Mouse (Mus musculus): ENCODE data around the gene D430041D05Rik.
A peak's percentile ranks its signal among the peaks of the same experiment; 100 is the strongest.
"Not testable (repeated sequence)": the region's sequence is repeated elsewhere in the genome, so short reads cannot be mapped to it uniquely, and the experiment has no call there.

D430041D05Rik gene

DNA sequence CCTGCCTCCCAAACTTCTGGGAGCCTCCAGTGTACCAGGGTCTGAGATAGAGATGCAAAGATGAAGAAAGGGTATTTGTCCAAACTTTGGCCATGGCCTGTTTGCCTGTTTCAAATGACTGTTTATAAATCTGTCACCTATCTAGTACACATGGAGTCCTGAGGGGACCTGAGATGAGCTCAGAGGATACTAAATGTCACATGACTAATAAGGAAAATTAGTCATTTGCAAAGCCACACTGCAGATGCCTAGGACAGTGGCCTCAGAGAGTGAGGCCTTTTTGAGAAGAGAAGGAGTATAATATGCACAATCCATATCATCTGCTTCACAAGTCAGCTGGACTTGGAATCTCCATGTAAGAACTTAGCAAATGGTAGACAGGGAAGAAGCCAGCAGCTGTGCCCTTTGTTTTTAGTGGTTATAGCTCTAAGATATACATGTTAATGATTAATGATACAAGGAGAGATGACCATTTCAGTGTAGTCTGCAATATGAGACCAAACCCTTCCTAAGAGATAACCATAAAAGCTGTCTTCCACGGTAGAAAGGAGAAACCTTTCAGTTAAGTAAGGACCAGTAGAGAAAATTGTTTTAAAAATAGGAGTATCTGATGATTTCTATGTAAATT is 299.5 kb downstream of the D430041D05Rik start:
- not testable (repeated sequence) for DNase-seq

DNA sequence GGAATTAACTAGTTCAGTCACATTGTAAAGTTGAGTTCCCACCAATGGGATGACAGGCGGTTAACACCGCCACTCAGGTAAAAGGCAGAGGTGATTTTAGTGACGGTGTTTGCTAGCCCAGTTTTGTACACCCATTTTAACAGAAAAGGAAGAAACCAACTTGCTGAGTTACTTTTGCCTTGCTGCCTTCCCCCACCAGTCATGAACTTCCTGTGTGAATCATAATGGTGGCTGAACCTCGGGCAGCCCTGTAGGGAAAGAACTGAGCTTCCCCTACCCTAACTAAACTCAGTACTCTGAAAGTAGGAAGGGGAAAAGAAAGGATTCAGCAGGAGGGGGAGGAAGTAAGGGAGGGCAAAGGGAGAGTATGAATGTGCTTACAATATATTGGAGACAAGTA is 300.8 kb downstream of the D430041D05Rik start:
- no peak for DNase-seq

DNA sequence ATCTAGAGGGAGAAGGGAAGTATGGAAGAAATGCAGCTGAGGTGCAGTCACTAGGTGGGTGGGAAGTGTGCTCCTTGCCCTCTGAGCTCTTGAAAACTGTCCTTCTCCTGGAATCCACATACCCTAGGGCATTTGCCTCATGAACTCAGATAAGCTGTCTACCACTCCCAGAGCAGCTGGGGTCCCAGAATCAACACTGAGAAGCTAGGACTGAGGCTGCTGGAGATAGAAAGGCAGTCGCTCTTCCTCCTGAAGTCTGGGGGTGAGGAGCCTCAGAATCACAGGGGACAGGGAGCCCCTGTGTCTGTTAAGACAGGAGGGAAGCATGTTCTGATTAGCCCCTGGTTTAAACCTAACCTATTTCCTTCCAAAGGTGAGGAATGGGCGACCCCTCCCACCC is 301.3 kb downstream of the D430041D05Rik start:
- no peak for DNase-seq

DNA sequence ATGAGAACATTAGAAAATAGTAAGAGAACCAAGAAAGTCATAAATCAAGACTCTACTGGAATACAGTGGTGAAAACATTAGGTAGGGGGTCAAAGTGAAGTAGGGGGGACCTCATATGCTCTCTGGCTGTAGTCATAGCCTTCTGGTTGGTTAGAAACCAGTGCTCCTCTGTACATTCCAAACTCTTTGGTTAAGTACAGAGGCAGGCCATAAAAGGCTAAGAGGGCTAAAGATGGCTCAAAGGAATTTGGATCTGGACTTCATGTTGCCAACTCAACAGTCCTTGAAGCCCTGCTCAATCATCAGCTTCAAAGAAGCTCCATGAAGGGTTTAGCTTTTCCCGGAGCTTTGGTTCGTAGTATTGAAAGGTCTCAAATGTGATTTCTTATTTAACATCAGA is 301.8 kb downstream of the D430041D05Rik start:
- not testable (repeated sequence) for DNase-seq

DNA sequence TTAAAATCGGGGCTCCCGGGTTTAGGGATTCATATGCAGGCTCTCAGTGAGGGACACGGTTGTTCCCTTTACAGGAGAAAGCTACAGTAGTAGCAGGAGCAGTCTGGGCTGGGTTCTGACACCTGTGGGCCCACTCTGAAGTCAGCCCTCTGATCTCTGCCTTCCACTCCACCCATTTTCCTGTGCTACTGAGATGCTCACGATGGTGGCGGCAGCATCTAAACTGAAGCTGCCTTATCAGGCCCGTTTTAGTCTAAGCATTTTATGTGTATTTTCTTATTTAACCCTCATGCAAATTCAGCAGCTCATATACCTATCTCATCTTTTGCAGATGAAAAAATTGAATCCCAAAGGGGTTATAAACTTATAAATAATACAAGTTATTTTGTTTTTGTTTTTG is 306.0 kb downstream of the D430041D05Rik start:
- no peak for DNase-seq

DNA sequence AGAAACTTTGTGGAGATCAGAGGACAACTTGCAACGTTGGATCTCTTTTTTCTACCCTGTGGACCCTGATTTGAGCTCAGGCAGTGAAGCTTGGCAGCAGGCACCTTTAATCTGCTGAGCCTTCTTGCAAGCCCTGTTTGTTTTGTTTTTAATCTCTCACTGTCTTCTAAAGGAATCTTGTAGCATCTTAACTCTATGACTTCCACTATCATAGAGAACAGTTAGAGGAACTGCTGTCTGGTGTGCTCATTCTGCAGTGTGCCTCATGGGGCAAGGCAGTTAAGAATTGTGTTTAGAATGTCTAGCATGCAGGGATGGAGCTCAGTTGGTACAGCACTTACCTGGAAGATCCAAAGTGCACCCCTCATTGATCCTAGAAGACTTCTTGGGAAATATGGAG is 310.9 kb downstream of the D430041D05Rik start:
- DNase-seq: no peak

DNA sequence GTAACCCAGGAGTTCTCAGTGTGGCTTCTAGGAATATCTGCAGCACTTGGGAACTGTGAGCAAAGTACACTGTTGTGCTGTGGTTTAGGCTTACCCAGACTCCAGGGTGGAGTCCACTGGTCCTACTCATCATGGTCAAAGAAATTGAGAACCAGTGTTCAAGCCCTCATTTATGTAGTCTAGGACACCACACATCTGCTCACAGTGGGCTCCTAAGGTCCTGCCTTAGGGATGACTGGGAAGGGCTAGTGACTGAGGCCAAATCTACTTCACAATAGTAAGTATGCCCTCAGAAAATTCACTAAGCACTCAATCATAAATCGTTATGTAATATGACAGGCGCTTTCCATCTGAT is 311.6 kb downstream of the D430041D05Rik start:
- DNase-seq: no peak

- no peak for DNase-seq
These were observed 312.1 kb downstream of the D430041D05Rik start for GRCm38 (mm10) chr2:104098529-104099230.

- not testable (repeated sequence) for DNase-seq
These were observed 313.4 kb downstream of the D430041D05Rik start for GRCm38 (mm10) chr2:104097396-104097795.

GRCm38 (mm10) chr2:104096796-104097195 is 314.0 kb downstream of the D430041D05Rik start:
- DNase-seq: not testable (repeated sequence)

- no peak for DNase-seq
These were observed 314.6 kb downstream of the D430041D05Rik start for GRCm38 (mm10) chr2:104096256-104096655.

GRCm38 (mm10) chr2:104095741-104096213 is 315.0 kb downstream of the D430041D05Rik start, which contains the start of gene Cd59a:
TSS of gene Cd59a (plus strand) at chr2:104095801.
- peak; percentile 19 for DNase-seq

GRCm38 (mm10) chr2:104093305-104093704 is 317.5 kb downstream of the D430041D05Rik start:
- no peak for DNase-seq

Data from right cerebral cortex, postnatal 25 days (tissue).